Mouse (Mus musculus) liver, embryonic 13.5 days (tissue): ENCODE measurements around the gene Uncx. TPM values are rescaled to one million over a fixed set of nuclear protein-coding genes. Genes with fewer than 3 reads are reported as not detected.

Experiments
- ATAC-seq: fragments of 200-750 bp; cut with Nextera tagmentation; 2 replicates; pipeline ENCODE4 v1.8.0; 2017; ENCODE audit warnings: low read depth, mild to moderate bottlenecking, moderate number of reproducible peaks, moderate library complexity
- DNase-seq: peaks from one replicate; pipeline ENCODE4 v3.0.0; 2022
- H3K27ac ChIP-seq: fragments of 300-500 bp; sonication (generic); 2 replicates; pipeline ENCODE4 v1.5.1; 2015; ENCODE audit warnings: moderate library complexity, mild to moderate bottlenecking, inconsistent platforms
- H3K27me3 ChIP-seq: fragments of 300-500 bp; sonication (generic); 2 replicates; pipeline ENCODE4 v1.6.1; 2015; ENCODE audit warnings: mild to moderate bottlenecking, inconsistent platforms
- H3K36me3 ChIP-seq: fragments of 300-500 bp; sonication (generic); 2 replicates; pipeline ENCODE4 v1.6.1; 2015; ENCODE audit warnings: mild to moderate bottlenecking, inconsistent platforms
- H3K4me1 ChIP-seq: fragments of 300-500 bp; sonication (generic); replicated peaks from 2 replicates; pipeline ENCODE4 v1.6.1; 2015; ENCODE audit warnings: inconsistent platforms
- H3K4me2 ChIP-seq: fragments of 300-500 bp; sonication (generic); 2 replicates; pipeline ENCODE4 v1.6.1; 2015; ENCODE audit warnings: inconsistent platforms, mild to moderate bottlenecking, moderate library complexity
- H3K4me3 ChIP-seq: fragments of 300-500 bp; sonication (generic); replicated peaks from 2 replicates; pipeline ENCODE4 v1.5.1; 2015; ENCODE audit warnings: mild to moderate bottlenecking, inconsistent platforms
- H3K9ac ChIP-seq: fragments of 300-500 bp; sonication (generic); 2 replicates; pipeline ENCODE4 v1.6.1; 2015; ENCODE audit warnings: mild to moderate bottlenecking, inconsistent platforms
- H3K9me3 ChIP-seq: fragments of 300-500 bp; sonication (generic); replicated peaks from 2 replicates; pipeline ENCODE4 v1.6.1; 2016; ENCODE audit warnings: inconsistent platforms
- WGBS: fragments of 180-500 bp; shearing (Covaris S2); methylation state at CpG from one replicate; pipeline ENCODE4 v1.1.7; 2015; ENCODE audit not compliant: insufficient replicate concordance; 5-methylcytosine and 5-hydroxymethylcytosine counted together
- polyA plus RNA-seq: library from polyadenylated mRNA; unstranded; fragments of >200 nt; fragmentation: Nextera tagmentation; extraction: Ambion mirVana; gene quantifications from 2 replicates; pipeline ENCODE4 v1.2.1, GENCODE M21; 2015

Gene Uncx
- polyA plus RNA-seq, 1 experiment from 2014 or later = not detected

- Histone ChIP-seq H3K4me2 (no peak overlapping the region), H3K27ac (no peak overlapping the region), H3K27me3 (peaks cover 100% of the 10 kb centered on the region), H3K36me3 (no peaks in the 10 kb centered on the region), H3K4me1 (no peaks in the 10 kb centered on the region), H3K9ac (no peak overlapping the region), H3K4me3 (no peak overlapping the region), H3K9me3 (no peaks in the 10 kb centered on the region)
- DNase-seq = no peak
- WGBS = 3% methylated on average over 7 of the region's 7 CpGs
- ATAC-seq = no peak
Measured at GRCm38 (mm10) chr5:139555476-139556115, 12.3 kb downstream of the Uncx start.

- WGBS = 6% methylated on average over 6 of the region's 6 CpGs
Measured at GRCm38 (mm10) chr5:139556116-139556678, 12.9 kb downstream of the Uncx start.

DNA sequence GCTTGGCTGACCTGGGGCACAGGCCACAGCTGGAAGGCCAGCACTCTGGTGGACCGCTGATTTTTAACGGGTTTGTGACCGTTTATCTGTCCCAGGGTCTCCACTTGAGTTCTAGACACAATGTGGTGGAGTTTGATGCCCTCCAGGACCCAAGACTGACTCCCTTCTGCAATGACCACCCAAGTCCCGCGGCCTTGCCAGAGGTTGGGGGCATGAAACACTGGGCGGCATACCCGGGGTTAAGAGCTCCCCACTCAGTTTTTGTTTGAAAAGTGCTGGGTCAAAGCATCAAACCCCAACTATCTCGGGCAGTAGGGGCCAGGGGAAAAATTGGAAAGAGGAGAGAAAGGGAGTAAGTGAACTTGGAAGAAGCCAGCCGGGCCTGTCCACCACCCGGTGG, 13.8 kb downstream of the Uncx start:
- Histone ChIP-seq H3K4me2 (no peak overlapping the region), H3K9ac (no peak overlapping the region), H3K4me1 (no peaks in the 10 kb centered on the region), H3K4me3 (no peak overlapping the region), H3K27me3 (peaks cover 100% of the 10 kb centered on the region), H3K27ac (no peak overlapping the region), H3K36me3 (no peaks in the 10 kb centered on the region), H3K9me3 (no peaks in the 10 kb centered on the region)
- no peak for ATAC-seq
- WGBS = 9% methylated on average over 10 of the region's 10 CpGs
- no peak for DNase-seq

More at GRCm38 (mm10) chr5:139556116-139556678, 12.9 kb downstream of the Uncx start:
- H3K36me3 ChIP-seq = no peaks in the 10 kb centered on the region
- H3K27me3 ChIP-seq = peaks cover 100% of the 10 kb centered on the region
- DNase-seq (no peak), ATAC-seq (no peak)
- no peak overlapping the region for H3K4me2 ChIP-seq
- H3K4me1 ChIP-seq = no peaks in the 10 kb centered on the region
- H3K27ac ChIP-seq = no peak overlapping the region
- H3K4me3 ChIP-seq = no peak overlapping the region
- H3K9me3 ChIP-seq = no peaks in the 10 kb centered on the region
- no peak overlapping the region for H3K9ac ChIP-seq

GRCm38 (mm10) chr5:139557531-139558467, 14.5 kb downstream of the Uncx start:
- no peak overlapping the region for H3K9ac ChIP-seq
- H3K4me3 ChIP-seq = no peak overlapping the region
- no peak overlapping the region for H3K27ac ChIP-seq
- WGBS = 5% methylated on average over 41 of the region's 43 CpGs
- no peaks in the 10 kb centered on the region for H3K36me3 ChIP-seq
- ATAC-seq (no peak), DNase-seq (no peak)
- H3K4me1 ChIP-seq = no peaks in the 10 kb centered on the region
- H3K4me2 ChIP-seq = no peak overlapping the region
- no peaks in the 10 kb centered on the region for H3K9me3 ChIP-seq
- H3K27me3 ChIP-seq = peaks cover 98% of the 10 kb centered on the region

- Histone ChIP-seq H3K4me1 (no peaks in the 10 kb centered on the region), H3K4me3 (no peak overlapping the region), H3K27me3 (peaks cover 98% of the 10 kb centered on the region), H3K4me2 (no peak overlapping the region), H3K9me3 (no peaks in the 10 kb centered on the region), H3K9ac (no peak overlapping the region), H3K27ac (no peak overlapping the region), H3K36me3 (no peaks in the 10 kb centered on the region)
- WGBS = 2% methylated on average over 16 of the region's 16 CpGs
- ATAC-seq (no peak), DNase-seq (no peak)
Measured at GRCm38 (mm10) chr5:139558468-139558804, 15.1 kb downstream of the Uncx start.

- Histone ChIP-seq H3K4me3 (no peak overlapping the region), H3K27me3 (peaks cover 97% of the 10 kb centered on the region), H3K4me1 (no peaks in the 10 kb centered on the region), H3K9ac (no peak overlapping the region), H3K9me3 (no peaks in the 10 kb centered on the region), H3K27ac (no peak overlapping the region), H3K4me2 (no peak overlapping the region), H3K36me3 (no peaks in the 10 kb centered on the region)
- no peak for DNase-seq
- ATAC-seq = no peak
- 6% methylated on average over 12 of the region's 12 CpGs for WGBS
Measured at GRCm38 (mm10) chr5:139558917-139559660, 15.8 kb downstream of the Uncx start.

GRCm38 (mm10) chr5:139559782-139560181, 16.5 kb downstream of the Uncx start:
- H3K9ac ChIP-seq = no peak overlapping the region
- no peak overlapping the region for H3K4me2 ChIP-seq
- ATAC-seq = no peak
- H3K27ac ChIP-seq = no peak overlapping the region
- H3K36me3 ChIP-seq = no peaks in the 10 kb centered on the region
- 39% methylated on average over 7 of the region's 7 CpGs for whole genome bisulfite sequencing
- H3K4me1 ChIP-seq = no peaks in the 10 kb centered on the region
- H3K4me3 ChIP-seq = no peak overlapping the region
- no peak for DNase-seq
- no peaks in the 10 kb centered on the region for H3K9me3 ChIP-seq
- peaks cover 97% of the 10 kb centered on the region for H3K27me3 ChIP-seq

- Histone ChIP-seq H3K4me3 (no peak overlapping the region), H3K4me1 (no peaks in the 10 kb centered on the region), H3K36me3 (no peaks in the 10 kb centered on the region), H3K27me3 (peaks cover 94% of the 10 kb centered on the region), H3K4me2 (no peak overlapping the region), H3K27ac (no peak overlapping the region), H3K9me3 (no peaks in the 10 kb centered on the region), H3K9ac (no peak overlapping the region)
- WGBS = 51% methylated on average over 4 of the region's 4 CpGs
- DNase-seq (no peak), ATAC-seq (no peak)
Measured at GRCm38 (mm10) chr5:139561363-139562001, 18.2 kb downstream of the Uncx start.

DNA sequence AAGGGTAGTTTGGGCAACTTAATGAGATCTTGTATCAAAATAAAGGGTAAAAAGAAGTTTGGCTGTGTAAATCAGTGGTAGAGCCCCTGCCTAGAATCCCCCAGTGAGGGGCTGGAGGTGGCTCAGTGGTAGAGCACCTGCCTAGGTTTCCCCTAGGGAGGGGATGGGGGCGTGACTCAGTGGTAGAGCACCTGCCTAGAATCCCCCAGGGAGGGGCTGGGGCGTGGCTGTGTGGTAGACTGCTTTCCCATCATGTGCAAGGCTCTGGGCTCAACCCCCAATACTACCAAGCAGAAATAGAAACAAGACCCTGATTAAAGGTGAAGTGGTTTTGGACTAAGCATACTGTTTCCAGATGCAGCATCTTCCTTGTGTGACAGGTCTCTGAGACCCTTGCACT, 21.4 kb downstream of the Uncx start:
- Histone ChIP-seq H3K27me3 (peaks cover 81% of the 10 kb centered on the region), H3K4me2 (no peak overlapping the region), H3K4me3 (no peak overlapping the region), H3K9me3 (no peaks in the 10 kb centered on the region), H3K9ac (no peak overlapping the region), H3K27ac (no peak overlapping the region), H3K4me1 (no peaks in the 10 kb centered on the region), H3K36me3 (no peaks in the 10 kb centered on the region)
- 30% methylated on average over 2 of the region's 2 CpGs for WGBS
- ATAC-seq (no peak), DNase-seq (no peak)

GRCm38 (mm10) chr5:139565462-139565861, 22.2 kb downstream of the Uncx start:
- ATAC-seq (no peak), DNase-seq (no peak)
- Histone ChIP-seq H3K27me3 (peaks cover 80% of the 10 kb centered on the region), H3K9ac (no peak overlapping the region), H3K9me3 (no peaks in the 10 kb centered on the region), H3K4me1 (no peaks in the 10 kb centered on the region), H3K4me2 (no peak overlapping the region), H3K27ac (no peak overlapping the region), H3K36me3 (no peaks in the 10 kb centered on the region), H3K4me3 (no peak overlapping the region)
- 45% methylated on average over 4 of the region's 4 CpGs for WGBS
